Mouse (Mus musculus): Measurements from ENCODE around the gene Pdlim1.

Gene Pdlim1

DNA sequence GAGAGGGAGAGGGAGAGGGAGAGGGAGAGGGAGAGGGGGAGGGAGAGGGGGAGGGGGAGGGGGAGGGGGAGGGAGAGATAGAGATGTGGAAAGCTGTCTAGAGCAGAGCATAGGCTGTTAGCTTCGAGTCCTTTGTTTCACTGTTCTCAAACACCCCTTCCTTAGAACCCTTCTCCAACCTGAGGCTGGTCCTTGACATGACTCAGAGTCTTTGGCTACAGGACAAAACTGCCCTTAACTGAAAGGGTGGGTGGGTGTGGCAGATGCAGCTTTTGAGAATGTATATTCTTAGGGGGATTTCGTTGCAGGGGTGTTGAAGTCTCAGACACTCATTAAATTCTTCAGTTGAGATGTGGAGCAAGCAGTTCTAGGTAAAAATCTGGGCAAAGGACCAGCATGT, 11.8 kb upstream of the Pdlim1 start:
- no peak for DNase-seq

- DNase-seq = no peak
Observed at GRCm38 (mm10) chr19:40278372-40279023, 6.9 kb upstream of the Pdlim1 start.

GRCm38 (mm10) chr19:40277494-40277893, 5.9 kb upstream of the Pdlim1 start:
- no peak for DNase-seq

DNA sequence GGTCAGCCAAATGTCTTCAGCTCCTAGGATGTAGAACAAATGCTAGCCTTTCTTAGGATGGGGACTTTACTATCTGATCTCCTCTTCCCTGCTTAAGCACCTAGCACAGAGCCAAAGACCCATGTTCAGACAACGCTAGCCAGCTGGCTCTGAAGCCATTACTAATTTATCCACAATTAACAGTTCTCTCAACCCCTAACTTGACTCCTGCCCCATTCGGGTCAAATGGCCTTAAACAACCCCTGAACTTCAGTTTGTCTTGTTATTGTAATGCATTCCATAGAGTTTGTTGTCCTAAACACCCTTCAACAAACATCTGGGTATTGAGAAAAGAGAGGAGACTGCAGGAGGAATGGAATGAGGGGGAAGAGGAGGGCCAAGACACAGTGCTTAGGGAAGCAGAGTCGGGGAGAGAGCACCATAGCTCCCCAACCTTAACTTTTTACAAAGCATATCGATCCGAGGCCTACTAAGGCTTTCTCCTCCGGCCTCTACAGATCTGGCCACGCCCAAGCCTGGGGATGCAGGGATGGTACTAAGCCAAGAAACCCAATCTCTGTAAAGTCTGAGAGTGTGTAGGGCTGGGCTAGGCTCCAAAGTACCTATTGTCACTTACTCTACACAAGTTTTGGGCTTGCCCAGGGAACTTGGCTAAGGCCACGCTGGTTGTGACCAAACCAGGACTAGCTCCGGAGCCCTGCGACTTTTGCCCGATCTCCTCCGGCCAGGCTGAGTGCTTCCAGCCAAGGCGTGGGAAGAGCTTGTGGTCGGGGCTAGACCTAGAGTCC, 4.0 kb upstream of the Pdlim1 start:
- DNase-seq = no peak

DNA sequence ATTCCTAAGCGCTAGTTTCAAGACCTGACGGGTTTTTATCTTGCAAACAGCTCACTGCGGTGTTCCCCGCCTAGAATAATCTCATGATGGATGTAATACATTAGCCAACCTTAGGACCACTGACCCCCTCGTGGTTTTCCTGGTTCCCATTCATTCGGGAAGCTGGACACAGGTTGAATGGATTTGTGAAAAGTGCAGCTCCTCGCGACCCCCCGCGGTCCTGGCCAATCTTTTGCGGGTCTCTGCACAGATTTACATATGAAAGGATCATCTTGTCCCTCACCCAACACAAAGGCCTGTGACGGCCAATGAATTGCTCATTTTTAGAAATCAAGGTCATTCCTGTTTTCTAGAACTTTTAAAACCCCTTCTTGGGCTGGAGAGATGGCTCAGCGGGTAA, 1.0 kb upstream of the Pdlim1 start:
- DNase-seq = no peak

DNA sequence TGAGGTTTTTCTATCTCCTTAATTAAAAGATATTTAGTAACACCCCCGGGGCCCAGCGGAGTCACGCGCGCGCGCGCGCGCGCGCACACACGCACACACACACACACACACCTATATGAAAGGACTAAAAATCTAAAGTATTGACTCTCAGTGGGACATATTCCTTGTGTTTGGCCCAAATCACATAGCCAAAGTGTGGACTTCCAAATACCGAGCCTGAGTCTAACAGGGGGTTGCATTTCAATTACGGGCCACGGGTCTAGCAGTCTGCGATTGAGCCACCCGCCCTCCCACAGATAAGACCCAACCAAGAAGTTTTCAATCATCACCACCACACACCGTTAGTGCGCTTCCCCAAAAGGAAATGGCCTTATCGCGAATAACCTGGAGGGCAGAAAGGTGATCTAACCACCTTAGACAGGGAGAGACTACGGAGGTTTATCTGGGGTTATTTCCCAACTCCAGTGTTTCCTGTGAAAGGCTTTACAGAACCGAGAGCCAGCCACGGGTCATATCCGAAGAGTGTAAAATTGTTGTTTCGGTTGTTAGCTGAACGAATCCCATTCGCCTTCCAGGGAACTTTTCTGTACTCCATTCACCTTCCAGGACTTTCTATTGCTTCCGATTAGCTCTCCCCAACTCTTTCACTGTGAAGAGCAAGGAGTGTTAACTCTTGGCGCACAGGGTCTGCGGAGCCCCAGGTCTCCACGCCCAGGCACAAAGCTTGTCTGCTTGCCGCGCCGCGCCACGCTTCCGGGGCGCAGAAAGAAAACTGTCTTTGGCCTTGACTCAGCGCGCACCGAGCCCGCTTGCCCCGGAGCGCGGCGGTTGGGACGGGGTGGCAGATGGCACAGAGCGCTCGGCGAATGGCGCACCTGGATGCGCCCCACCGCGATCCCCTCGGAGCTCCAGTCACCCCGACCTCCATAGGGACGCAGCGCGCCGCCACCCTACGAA, 1.0 kb downstream of the Pdlim1 start:
- DNase-seq = peak; percentile 18 to 37

DNA sequence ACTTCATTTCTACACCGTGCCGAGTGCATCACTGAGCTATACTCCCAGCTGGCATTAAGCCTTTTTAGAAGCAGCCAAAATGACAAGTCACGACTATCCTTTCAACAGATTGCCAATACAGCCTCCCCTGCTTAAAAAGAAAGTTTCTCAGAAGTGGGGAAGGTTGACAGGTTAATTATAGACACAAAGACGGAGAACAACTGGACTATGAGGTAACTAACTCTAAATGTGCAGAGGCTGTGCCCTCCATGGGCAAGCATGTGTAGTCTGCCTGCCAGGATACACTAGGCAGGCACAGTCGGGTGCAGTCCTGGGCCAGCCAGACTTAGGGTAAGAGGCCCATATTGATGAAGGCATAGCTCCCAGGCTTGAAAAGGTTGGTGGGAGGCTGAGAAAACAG, 2.1 kb downstream of the Pdlim1 start:
- no peak for DNase-seq

- DNase-seq = no peak
Observed at GRCm38 (mm10) chr19:40268493-40268892, 3.1 kb downstream of the Pdlim1 start.

DNA sequence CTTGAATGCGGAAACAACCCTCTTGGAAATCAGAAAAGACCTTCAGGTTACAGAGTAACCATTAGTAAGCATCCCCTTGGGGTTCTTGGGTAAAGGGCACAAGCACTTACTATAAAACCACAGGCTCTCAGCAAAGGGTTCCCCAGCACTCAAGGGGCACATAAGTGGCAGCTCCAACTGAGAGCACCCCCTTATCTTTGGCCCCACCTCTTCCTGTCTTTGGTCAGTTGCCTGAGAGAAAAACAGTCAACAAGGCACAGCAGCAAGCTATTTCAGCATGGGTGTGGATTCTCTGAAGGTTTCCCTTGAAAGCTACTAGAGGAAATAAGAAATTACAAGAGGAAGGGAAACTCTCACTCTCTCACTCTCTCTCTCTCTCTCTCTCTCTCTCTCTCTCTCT, 4.3 kb downstream of the Pdlim1 start:
- DNase-seq = no peak

GRCm38 (mm10) chr19:40259485-40259884, 12.2 kb downstream of the Pdlim1 start:
- no peak for DNase-seq

DNA sequence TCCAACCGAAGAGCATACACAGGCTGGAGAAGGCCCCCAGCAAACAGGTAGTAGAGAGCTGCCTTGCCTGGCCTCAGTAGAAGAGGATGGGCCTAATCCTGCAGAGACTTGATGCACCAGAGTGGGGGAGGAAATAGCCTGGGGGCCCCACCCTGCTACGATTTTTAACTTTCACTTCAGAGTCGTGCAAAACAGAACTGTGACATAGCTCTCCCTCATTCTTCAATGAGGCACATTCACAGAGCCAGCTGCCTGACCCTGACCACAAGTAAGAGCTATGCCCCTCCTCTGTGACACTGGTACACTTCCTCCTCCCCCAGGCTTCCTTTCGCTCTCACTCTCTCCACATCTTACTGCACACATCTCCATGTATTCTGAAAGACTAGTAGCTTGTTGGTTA, 14.2 kb downstream of the Pdlim1 start:
- DNase-seq = no peak

DNA sequence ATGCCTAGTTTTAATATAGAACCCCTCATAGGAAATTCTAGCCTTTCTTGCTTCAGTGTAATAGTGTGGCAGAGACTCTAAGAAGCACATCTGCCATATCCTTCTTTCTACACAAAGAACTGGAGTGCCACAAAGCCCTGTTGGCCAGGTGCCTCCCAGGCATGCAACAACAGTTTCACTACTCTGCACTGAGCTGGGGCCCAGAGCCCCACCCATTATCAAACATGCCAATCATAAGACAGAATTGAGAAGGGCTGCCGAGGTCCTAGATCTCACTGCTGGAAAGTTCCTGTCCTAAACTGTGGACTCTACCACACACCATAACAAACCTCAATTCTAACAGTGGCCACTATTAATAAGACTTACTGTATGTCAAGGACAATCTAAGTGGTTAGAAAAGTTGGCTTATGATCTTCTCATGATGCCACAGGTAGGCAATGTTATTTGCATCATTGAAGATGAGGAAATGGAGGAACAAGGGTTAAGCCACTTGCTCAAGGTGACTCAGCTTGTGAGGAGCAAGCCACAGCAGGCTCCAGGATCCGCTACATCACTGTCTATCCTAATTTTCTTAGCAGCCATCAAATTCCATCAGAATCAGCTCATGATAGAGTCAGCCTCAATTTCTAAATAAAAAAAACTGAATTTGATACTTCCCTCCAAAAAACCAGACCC, 15.1 kb downstream of the Pdlim1 start:
- no peak for DNase-seq

DNA sequence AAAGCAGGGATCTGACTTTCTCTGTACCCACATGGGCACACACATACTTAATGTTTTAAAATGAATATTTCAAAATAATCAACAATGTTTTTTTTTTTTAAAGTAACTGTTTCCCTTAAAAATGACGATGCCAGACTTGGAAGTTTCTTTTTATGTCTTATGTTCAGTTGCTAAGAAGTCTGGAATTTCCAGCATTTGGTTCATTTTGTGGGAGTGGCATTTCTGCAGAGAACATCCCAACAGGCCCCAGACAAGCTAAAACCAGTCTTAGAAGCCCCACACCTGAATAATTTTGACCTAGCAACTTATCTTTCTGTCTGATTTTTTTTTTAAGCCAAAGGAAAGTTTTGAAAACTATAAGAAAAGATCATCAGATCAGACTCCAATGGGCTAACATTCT, 16.1 kb downstream of the Pdlim1 start:
- no peak for DNase-seq

GRCm38 (mm10) chr19:40254741-40255140, 16.9 kb downstream of the Pdlim1 start:
- DNase-seq = no peak

DNA sequence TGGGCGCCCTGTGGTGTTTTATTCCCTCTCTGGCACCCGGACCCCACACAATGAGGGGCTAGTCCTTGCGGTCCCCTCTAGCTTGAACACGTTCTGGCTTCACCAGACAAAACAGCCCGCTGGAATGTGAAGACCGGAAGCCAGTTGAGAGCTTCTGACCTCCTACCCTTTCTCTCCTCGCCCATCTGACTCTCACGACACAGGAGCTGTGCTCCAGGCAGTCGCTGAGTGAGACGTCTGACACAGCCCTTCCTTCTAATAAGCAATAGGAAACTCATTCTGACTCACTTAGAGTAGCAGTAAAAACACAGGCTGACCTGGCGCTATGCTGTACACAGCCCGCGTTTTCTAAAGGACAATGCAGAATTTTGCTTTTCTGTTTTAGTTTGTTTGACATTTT, 17.9 kb downstream of the Pdlim1 start:
- DNase-seq = no peak

GRCm38 (mm10) chr19:40251115-40251514, 20.5 kb downstream of the Pdlim1 start:
- DNase-seq = no peak

DNA sequence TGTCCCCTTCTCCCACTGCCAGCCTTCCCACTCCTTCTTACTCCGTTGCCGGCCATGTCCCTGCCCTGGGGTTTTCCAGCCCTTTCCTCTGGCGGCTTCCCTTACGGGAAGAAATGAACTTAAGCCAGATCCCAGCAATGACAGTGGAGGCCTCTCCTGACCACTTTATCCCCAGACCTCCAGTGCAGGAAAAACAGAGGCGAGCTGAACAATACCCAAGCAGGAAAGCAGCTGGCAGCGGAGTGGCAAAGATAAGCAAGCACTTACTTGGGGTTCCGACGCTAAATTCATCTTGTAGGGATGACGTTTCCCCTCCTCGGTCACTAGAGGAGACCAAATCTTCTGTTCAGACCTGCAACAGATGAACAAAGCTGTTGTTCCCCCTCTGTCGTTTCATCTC, 22.3 kb downstream of the Pdlim1 start:
- DNase-seq = no peak

- no peak for DNase-seq
Observed at GRCm38 (mm10) chr19:40248476-40248875, 23.2 kb downstream of the Pdlim1 start.

GRCm38 (mm10) chr19:40247268-40247666, 24.4 kb downstream of the Pdlim1 start:
- DNase-seq = no peak

- DNase-seq = no peak
Observed at GRCm38 (mm10) chr19:40246646-40247267, 24.9 kb downstream of the Pdlim1 start.

- peak in 1 of 2 experiments; percentile 22 for DNase-seq
Observed at GRCm38 (mm10) chr19:40240838-40241689, 30.6 kb downstream of the Pdlim1 start.
